Mouse (Mus musculus) midbrain, embryonic 16.5 days (tissue): ENCODE measurements at regions not wholly inside any gene's neighbourhood (a gene's known extent, or its start where the extent isn't known, plus 50 kb on each side); places are given as distances from the start of the nearest gene placed in this dataset.

ENCODE experiments used
- ATAC-seq: fragments of 200-750 bp; cut with Nextera tagmentation; 2 replicates; pipeline ENCODE4 v1.8.0; 2017; ENCODE audit warnings: moderate TSS enrichment
- H3K27ac ChIP-seq: fragments of 300-500 bp; sonication (generic); 2 replicates; pipeline ENCODE4 v1.5.1; 2014; ENCODE audit warnings: mild to moderate bottlenecking, low read length, mixed read lengths
- H3K27me3 ChIP-seq: fragments of 300-500 bp; sonication (generic); 2 replicates; pipeline ENCODE4 v1.6.1; 2014; ENCODE audit warnings: low read depth, low read length, mixed read lengths; ENCODE audit not compliant: control insufficient read depth, insufficient read depth
- H3K36me3 ChIP-seq: fragments of 300-500 bp; sonication (generic); 2 replicates; pipeline ENCODE4 v1.6.1; 2014; ENCODE audit warnings: mild to moderate bottlenecking, low read length, moderate library complexity, mixed read lengths; ENCODE audit not compliant: control insufficient read depth, insufficient read depth
- H3K4me1 ChIP-seq: fragments of 300-500 bp; sonication (generic); 2 replicates; pipeline ENCODE4 v1.6.1; 2014; ENCODE audit warnings: mild to moderate bottlenecking, low read length, mixed read lengths; ENCODE audit not compliant: control insufficient read depth, insufficient read depth
- H3K4me2 ChIP-seq: fragments of 300-500 bp; sonication (generic); 2 replicates; pipeline ENCODE4 v1.6.1; 2014; ENCODE audit warnings: mild to moderate bottlenecking, low read length, mixed read lengths
- H3K4me3 ChIP-seq: fragments of 300-500 bp; sonication (generic); 2 replicates; pipeline ENCODE4 v1.5.1; 2014; ENCODE audit warnings: low read depth, mild to moderate bottlenecking, low read length, moderate library complexity, mixed read lengths
- H3K9ac ChIP-seq: fragments of 300-500 bp; sonication (generic); 2 replicates; pipeline ENCODE4 v1.6.1; 2014; ENCODE audit warnings: low read depth, low read length, mixed read lengths
- H3K9me3 ChIP-seq: fragments of 300-500 bp; sonication (generic); replicated peaks from 2 replicates; pipeline ENCODE4 v1.6.1; 2014; ENCODE audit warnings: mild to moderate bottlenecking, low read length, mixed read lengths; ENCODE audit not compliant: control insufficient read depth, poor library complexity, severe bottlenecking
- WGBS: fragments of 180-500 bp; shearing (Covaris S2); extraction: QIAGEN DNeasy Blood & Tissue Kit; methylation state at CpG from one replicate; pipeline ENCODE4 v1.1.7; 2014; 5-methylcytosine and 5-hydroxymethylcytosine counted together

DNA sequence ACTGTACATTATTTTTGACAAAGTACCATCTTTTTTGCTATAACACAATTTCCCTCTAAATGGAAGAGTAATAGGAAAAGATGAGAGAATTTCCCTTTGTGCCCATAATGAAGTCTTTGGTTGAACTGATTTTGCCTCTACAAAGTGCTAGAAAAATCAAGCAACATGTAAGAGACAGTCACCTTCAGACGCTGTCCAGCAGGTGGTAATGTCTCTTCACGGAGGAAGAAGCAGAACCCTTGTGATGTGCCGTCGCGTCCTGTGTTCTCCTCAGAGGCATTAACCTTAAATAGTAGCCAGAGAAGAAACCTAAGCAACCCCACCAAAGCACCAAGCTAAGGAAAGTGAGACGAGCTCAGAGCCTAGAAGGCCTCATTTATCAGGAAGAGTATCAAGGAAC lies 275.7 kb downstream of the Gm45692 start:
- no peak overlapping the region for H3K27ac ChIP-seq
- WGBS = 80% methylated on average over 6 of the region's 6 CpGs
- ATAC-seq = no peak

GRCm38 (mm10) chr8:26420002-26420401 lies 300.7 kb downstream of the Gm45692 start:
- Histone ChIP-seq H3K27ac (no peak overlapping the region), H3K9me3 (no peaks in the 10 kb centered on the region), H3K9ac (no peak overlapping the region), H3K27me3 (no peaks in the 10 kb centered on the region), H3K4me1 (no peaks in the 10 kb centered on the region; the same call in 1 of the 2 replicates), H3K4me2 (no peak overlapping the region; the same call in 1 of the 2 replicates), H3K4me3 (no peak overlapping the region), H3K36me3 (no peaks in the 10 kb centered on the region)
- 41% methylated on average over 6 of the region's 6 CpGs for WGBS
- ATAC-seq = peak; percentile 67

More for the DNA sequence above, 275.7 kb downstream of the Gm45692 start:
- Histone ChIP-seq H3K4me1 (no peaks in the 10 kb centered on the region), H3K4me3 (no peak overlapping the region), H3K27me3 (no peaks in the 10 kb centered on the region), H3K9me3 (no peaks in the 10 kb centered on the region), H3K36me3 (no peaks in the 10 kb centered on the region), H3K4me2 (no peak overlapping the region), H3K9ac (no peak overlapping the region)

DNA sequence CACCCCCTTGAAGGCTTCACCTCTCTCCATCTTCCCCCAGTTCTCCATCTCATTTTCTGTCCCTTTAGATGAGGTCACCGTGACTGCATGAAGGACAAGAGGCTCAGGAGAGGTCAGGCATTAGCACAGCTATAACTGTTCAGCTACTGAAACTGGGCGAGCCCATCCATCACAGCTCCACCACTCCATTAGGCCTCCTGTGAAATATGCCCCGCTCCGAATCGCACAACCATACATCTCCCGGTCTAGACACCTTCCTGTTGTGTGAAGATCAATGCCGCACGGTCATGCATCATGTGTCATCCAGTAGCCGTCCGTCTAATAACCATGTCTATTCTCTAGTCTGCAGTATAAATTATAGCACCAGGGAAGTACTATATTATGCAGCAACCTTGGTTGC lies 301.2 kb downstream of the Gm45692 start:
- H3K4me3 ChIP-seq = no peak overlapping the region
- H3K4me1 ChIP-seq = no peaks in the 10 kb centered on the region; the same call in 1 of the 2 replicates
- H3K9ac ChIP-seq = no peak overlapping the region
- H3K27ac ChIP-seq = no peak overlapping the region
- H3K9me3 ChIP-seq = no peaks in the 10 kb centered on the region
- WGBS = 93% methylated on average over 10 of the region's 10 CpGs
- no peak overlapping the region for H3K4me2 ChIP-seq
- no peaks in the 10 kb centered on the region for H3K36me3 ChIP-seq
- ATAC-seq = no peak
- no peaks in the 10 kb centered on the region for H3K27me3 ChIP-seq

- no peak overlapping the region for H3K4me2 ChIP-seq
- H3K9ac ChIP-seq = no peak overlapping the region
- H3K27me3 ChIP-seq = no peaks in the 10 kb centered on the region
- no peak overlapping the region for H3K4me3 ChIP-seq
- no peaks in the 10 kb centered on the region for H3K9me3 ChIP-seq
- H3K36me3 ChIP-seq = no peaks in the 10 kb centered on the region
- H3K4me1 ChIP-seq = no peaks in the 10 kb centered on the region
- WGBS = 93% methylated on average over 7 of the region's 7 CpGs
- ATAC-seq = no peak
- H3K27ac ChIP-seq = no peak overlapping the region
Measured at GRCm38 (mm10) chr8:26427311-26427710, 308.0 kb downstream of the Gm45692 start.

DNA sequence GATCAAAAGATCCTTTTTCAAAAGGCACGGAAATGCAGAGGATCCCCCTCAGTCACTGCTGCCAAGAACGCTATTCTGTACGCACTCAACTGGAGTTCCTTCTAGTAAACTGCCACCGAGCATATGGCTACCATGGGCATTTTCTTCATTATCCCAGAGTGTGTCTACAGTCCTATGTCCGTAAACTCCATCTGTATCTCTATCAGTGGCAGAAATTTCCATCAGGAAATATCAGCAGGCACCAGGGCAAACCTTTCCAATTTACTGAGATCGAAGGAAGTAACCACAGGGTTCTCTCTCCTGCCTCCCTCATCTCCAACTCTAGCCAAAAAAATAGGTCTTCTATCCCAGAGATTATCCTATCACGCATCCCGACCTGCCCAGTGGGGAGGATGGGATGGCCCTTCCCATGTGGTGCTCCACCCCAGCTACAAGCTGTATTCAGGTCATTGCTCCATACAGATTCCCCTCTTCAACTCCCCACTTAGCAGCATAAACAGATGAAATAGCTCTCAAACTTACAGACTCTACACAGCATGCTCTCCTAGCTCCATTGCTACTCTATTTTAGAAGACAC lies 310.5 kb downstream of the Gm45692 start:
- Histone ChIP-seq H3K27ac (no peak overlapping the region), H3K9me3 (no peaks in the 10 kb centered on the region), H3K27me3 (no peaks in the 10 kb centered on the region), H3K36me3 (no peaks in the 10 kb centered on the region), H3K4me2 (no peak overlapping the region), H3K4me3 (no peak overlapping the region), H3K9ac (no peak overlapping the region), H3K4me1 (no peaks in the 10 kb centered on the region)
- no peak for ATAC-seq
- WGBS = 84% methylated on average over 8 of the region's 8 CpGs

GRCm38 (mm10) chr8:26432161-26432919 lies 313.0 kb downstream of the Gm45692 start:
- Histone ChIP-seq H3K36me3 (no peaks in the 10 kb centered on the region), H3K9me3 (no peaks in the 10 kb centered on the region), H3K4me2 (no peak overlapping the region), H3K27me3 (no peaks in the 10 kb centered on the region), H3K4me1 (no peaks in the 10 kb centered on the region), H3K9ac (no peak overlapping the region), H3K27ac (no peak overlapping the region), H3K4me3 (no peak overlapping the region)
- WGBS = 88% methylated on average over 14 of the region's 14 CpGs
- no peak for ATAC-seq

- WGBS = 87% methylated on average over 11 of the region's 11 CpGs
- no peaks in the 10 kb centered on the region for H3K9me3 ChIP-seq
- no peak overlapping the region for H3K27ac ChIP-seq
- H3K27me3 ChIP-seq = no peaks in the 10 kb centered on the region
- no peak overlapping the region for H3K4me3 ChIP-seq
- 0 out of 2 replicates have a peak, but pooled peaks cover 3% of the 10 kb centered on the region for H3K4me1 ChIP-seq
- no peak for ATAC-seq
- H3K4me2 ChIP-seq = no peak overlapping the region
- no peaks in the 10 kb centered on the region for H3K36me3 ChIP-seq
- no peak overlapping the region for H3K9ac ChIP-seq
Measured at GRCm38 (mm10) chr8:26436236-26436635, 316.9 kb downstream of the Gm45692 start.

DNA sequence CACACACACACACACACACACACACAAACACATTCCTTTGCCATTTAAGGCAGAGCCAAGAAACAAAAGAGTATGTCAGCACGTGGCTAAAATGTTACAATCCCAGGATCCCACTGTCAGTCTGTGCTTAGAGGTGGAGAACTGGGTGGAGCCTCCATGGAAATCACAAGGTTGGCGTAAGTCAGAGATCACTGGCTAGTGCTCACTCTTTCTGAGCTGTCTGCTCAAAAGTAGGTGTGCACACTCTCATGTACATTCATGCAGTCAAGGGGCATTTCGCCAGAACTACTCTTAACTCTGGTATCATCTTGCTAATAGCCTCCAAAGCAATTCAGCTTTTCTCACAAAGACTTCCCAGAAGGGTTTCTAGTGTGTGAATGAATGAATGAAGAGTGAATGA lies 318.2 kb downstream of the Gm45692 start:
- no peaks in the 10 kb centered on the region for H3K9me3 ChIP-seq
- H3K27ac ChIP-seq = no peak overlapping the region
- H3K9ac ChIP-seq = no peak overlapping the region
- ATAC-seq = no peak
- no peaks in the 10 kb centered on the region for H3K36me3 ChIP-seq
- H3K4me2 ChIP-seq = no peak overlapping the region
- H3K4me1 ChIP-seq = peaks cover 7% of the 10 kb centered on the region
- 77% methylated on average over 3 of the region's 3 CpGs for WGBS
- no peak overlapping the region for H3K4me3 ChIP-seq
- H3K27me3 ChIP-seq = no peaks in the 10 kb centered on the region

- Histone ChIP-seq H3K9ac (no peak overlapping the region), H3K4me2 (no peak overlapping the region; the same call in 1 of the 2 replicates)
- no peak for ATAC-seq
Measured at GRCm38 (mm10) chr8:26438246-26438862, 319.0 kb downstream of the Gm45692 start.

More at GRCm38 (mm10) chr8:26438246-26438862, 319.0 kb downstream of the Gm45692 start:
- H3K4me1 ChIP-seq = peaks cover 7% of the 10 kb centered on the region
- no peaks in the 10 kb centered on the region for H3K36me3 ChIP-seq
- no peaks in the 10 kb centered on the region for H3K9me3 ChIP-seq
- whole genome bisulfite sequencing = 78% methylated on average over 15 of the region's 15 CpGs
- H3K27me3 ChIP-seq = no peaks in the 10 kb centered on the region
- no peak overlapping the region for H3K4me3 ChIP-seq
- no peak overlapping the region for H3K27ac ChIP-seq
